Mouse (Mus musculus): ENCODE results near the gene Cacna1f. TPM values are rescaled to one million over a fixed set of nuclear protein-coding genes. Genes with fewer than 3 reads are reported as not detected.

The Cacna1f gene
- polyA plus RNA-seq (2012; rRNA removed) = 0.15 and 0.36 TPM in 2 replicates

- no peak for TF ChIP-seq CTCF (IDR thresholded peaks at IDR 0.05; ENCODE audit: borderline replicate concordance, extremely low read depth, insufficient read depth, insufficient read length)
- no peak for TF ChIP-seq POLR2A (IDR thresholded peaks at IDR 0.05; ENCODE audit: borderline replicate concordance, extremely low read depth, insufficient read depth, insufficient read length, poor library complexity, severe bottlenecking)
These were observed at the start of gene Cacna1f for GRCm38 (mm10) chrX:7606783-7607182. TSS of gene Cacna1f (plus strand) at chrX:7607083.

GRCm38 (mm10) chrX:7563076-7563475, 43.8 kb upstream of the Cacna1f start:
- DNase-seq (ENCODE audit: low read depth) = no peak
- no peak for TF ChIP-seq POLR2A (IDR thresholded peaks at IDR 0.05; ENCODE audit: borderline replicate concordance, extremely low read depth, insufficient read depth, insufficient read length, poor library complexity, severe bottlenecking)
- no peak for TF ChIP-seq CTCF (IDR thresholded peaks at IDR 0.05; ENCODE audit: borderline replicate concordance, extremely low read depth, insufficient read depth, insufficient read length)

More at GRCm38 (mm10) chrX:7606783-7607182, at the start of gene Cacna1f:
- DNase-seq (ENCODE audit: low read depth) = no peak

GRCm38 (mm10) chrX:7566352-7566751, 40.5 kb upstream of the Cacna1f start:
- TF ChIP-seq POLR2A (IDR thresholded peaks at IDR 0.05; ENCODE audit: borderline replicate concordance, extremely low read depth, insufficient read depth, insufficient read length, poor library complexity, severe bottlenecking) (no peak), CTCF (IDR thresholded peaks at IDR 0.05; ENCODE audit: borderline replicate concordance, extremely low read depth, insufficient read depth, insufficient read length) (no peak)
- no peak for DNase-seq (ENCODE audit: low read depth)

- no peak for DNase-seq (ENCODE audit: low read depth)
- TF ChIP-seq CTCF (IDR thresholded peaks at IDR 0.05; ENCODE audit: borderline replicate concordance, extremely low read depth, insufficient read depth, insufficient read length) = no peak
- no peak for TF ChIP-seq POLR2A (IDR thresholded peaks at IDR 0.05; ENCODE audit: borderline replicate concordance, extremely low read depth, insufficient read depth, insufficient read length, poor library complexity, severe bottlenecking)
These were observed 39.4 kb upstream of the Cacna1f start for GRCm38 (mm10) chrX:7567491-7567890.

GRCm38 (mm10) chrX:7570481-7571175, 36.3 kb upstream of the Cacna1f start:
- TF ChIP-seq CTCF (IDR thresholded peaks at IDR 0.05; ENCODE audit: borderline replicate concordance, extremely low read depth, insufficient read depth, insufficient read length) (no peak), POLR2A (IDR thresholded peaks at IDR 0.05; ENCODE audit: borderline replicate concordance, extremely low read depth, insufficient read depth, insufficient read length, poor library complexity, severe bottlenecking) (no peak)
- DNase-seq (ENCODE audit: low read depth) = no peak

- DNase-seq (ENCODE audit: low read depth) = no peak
- no peak for TF ChIP-seq CTCF (IDR thresholded peaks at IDR 0.05; ENCODE audit: borderline replicate concordance, extremely low read depth, insufficient read depth, insufficient read length)
- TF ChIP-seq POLR2A (IDR thresholded peaks at IDR 0.05; ENCODE audit: borderline replicate concordance, extremely low read depth, insufficient read depth, insufficient read length, poor library complexity, severe bottlenecking) = no peak
These were observed 35.2 kb upstream of the Cacna1f start for GRCm38 (mm10) chrX:7571565-7572136.

- no peak for TF ChIP-seq CTCF (IDR thresholded peaks at IDR 0.05; ENCODE audit: borderline replicate concordance, extremely low read depth, insufficient read depth, insufficient read length)
- no peak for TF ChIP-seq POLR2A (IDR thresholded peaks at IDR 0.05; ENCODE audit: borderline replicate concordance, extremely low read depth, insufficient read depth, insufficient read length, poor library complexity, severe bottlenecking)
These were observed 34.4 kb upstream of the Cacna1f start for GRCm38 (mm10) chrX:7572466-7572865.

GRCm38 (mm10) chrX:7573176-7574086, 33.5 kb upstream of the Cacna1f start, which contains the start of gene Foxp3:
TSS of gene Foxp3 (plus strand) at chrX:7573644.
- TF ChIP-seq POLR2A (IDR thresholded peaks at IDR 0.05; ENCODE audit: borderline replicate concordance, extremely low read depth, insufficient read depth, insufficient read length, poor library complexity, severe bottlenecking) (no peak), CTCF (IDR thresholded peaks at IDR 0.05; ENCODE audit: borderline replicate concordance, extremely low read depth, insufficient read depth, insufficient read length) (no peak)
- DNase-seq (ENCODE audit: low read depth) = peak; percentile 18

More at GRCm38 (mm10) chrX:7572466-7572865, 34.4 kb upstream of the Cacna1f start:
- no peak for DNase-seq (ENCODE audit: low read depth)

- no peak for TF ChIP-seq CTCF (IDR thresholded peaks at IDR 0.05; ENCODE audit: borderline replicate concordance, extremely low read depth, insufficient read depth, insufficient read length)
- peak; percentile 84 for TF ChIP-seq POLR2A (IDR thresholded peaks at IDR 0.05; ENCODE audit: borderline replicate concordance, extremely low read depth, insufficient read depth, insufficient read length, poor library complexity, severe bottlenecking)
- peak; percentile 99 for DNase-seq (ENCODE audit: low read depth)
These were observed 32.6 kb upstream of the Cacna1f start, which contains the start of gene Ppp1r3f for GRCm38 (mm10) chrX:7574087-7574884. TSS of gene Ppp1r3f (minus strand) at chrX:7574283.

GRCm38 (mm10) chrX:7574885-7575231, 32.0 kb upstream of the Cacna1f start:
- no peak for DNase-seq (ENCODE audit: low read depth)
- TF ChIP-seq CTCF (IDR thresholded peaks at IDR 0.05; ENCODE audit: borderline replicate concordance, extremely low read depth, insufficient read depth, insufficient read length) (no peak), POLR2A (IDR thresholded peaks at IDR 0.05; ENCODE audit: borderline replicate concordance, extremely low read depth, insufficient read depth, insufficient read length, poor library complexity, severe bottlenecking) (no peak)

Measured in brain, embryonic 14.5 days (tissue).